Mouse (Mus musculus): Measurements from ENCODE around the gene Fam25c. TPM values are rescaled to one million over a fixed set of nuclear protein-coding genes. Genes with fewer than 3 reads are reported as not detected.

The Fam25c gene
- polyA plus RNA-seq, 1 experiment from 2014 or later = 23.6 TPM

- ATAC-seq (ENCODE audit: insufficient read depth, low FRiP score) = no peak
These were observed 43.5 kb downstream of the Fam25c start for GRCm38 (mm10) chr14:34311691-34312090.

GRCm38 (mm10) chr14:34311021-34311631, 44.1 kb downstream of the Fam25c start:
- Histone ChIP-seq H3K9me3 (replicated peaks; ENCODE audit: control insufficient read depth, low read length) (no peaks in the 10 kb centered on the region), H3K4me3 (replicated peaks; ENCODE audit: low read length) (peak overlapping the region; percentile 96), H3K27ac (ENCODE audit: low read length) (peak overlapping the region; percentile 95), H3K4me1 (ENCODE audit: control insufficient read depth, insufficient read depth, low read length) (peaks cover 16% of the 10 kb centered on the region), H3K27me3 (ENCODE audit: control insufficient read depth, insufficient read depth, low read length) (no peaks in the 10 kb centered on the region), H3K36me3 (ENCODE audit: control insufficient read depth, insufficient read depth, low read length) (no peaks in the 10 kb centered on the region), H3K9ac (ENCODE audit: low read length) (peak overlapping the region; percentile 98), H3K4me2 (ENCODE audit: low read depth, low read length) (peak overlapping the region; percentile 85)
- ATAC-seq (ENCODE audit: insufficient read depth, low FRiP score) = peak; percentile 9; the same call in 1 of the 2 replicates
- WGBS = under 1% methylated on average over 47 of the region's 47 CpGs

More at GRCm38 (mm10) chr14:34311691-34312090, 43.5 kb downstream of the Fam25c start:
- H3K9ac ChIP-seq (ENCODE audit: low read length) = peak overlapping the region; percentile 98
- H3K36me3 ChIP-seq (ENCODE audit: control insufficient read depth, insufficient read depth, low read length) = no peaks in the 10 kb centered on the region
- peak overlapping the region; percentile 96 for H3K4me3 ChIP-seq (replicated peaks; ENCODE audit: low read length)
- H3K4me2 ChIP-seq (ENCODE audit: low read depth, low read length) = peak overlapping the region; percentile 85
- H3K27me3 ChIP-seq (ENCODE audit: control insufficient read depth, insufficient read depth, low read length) = no peaks in the 10 kb centered on the region
- peak overlapping the region; percentile 95; the same call in 1 of the 2 replicates for H3K27ac ChIP-seq (ENCODE audit: low read length)
- no peaks in the 10 kb centered on the region for H3K9me3 ChIP-seq (replicated peaks; ENCODE audit: control insufficient read depth, low read length)
- 6% methylated on average over 4 of the region's 4 CpGs for WGBS
- H3K4me1 ChIP-seq (ENCODE audit: control insufficient read depth, insufficient read depth, low read length) = peaks cover 16% of the 10 kb centered on the region

GRCm38 (mm10) chr14:34310234-34310965, 44.8 kb downstream of the Fam25c start, which contains the start of the genes Shld2 and Glud1:
Shld2 (minus strand) TSS chr14:34310493.
Glud1 (plus strand) TSS chr14:34310727.
- H3K9me3 ChIP-seq (replicated peaks; ENCODE audit: control insufficient read depth, low read length) = no peaks in the 10 kb centered on the region
- H3K4me3 ChIP-seq (replicated peaks; ENCODE audit: low read length) = peak within 1 kb of the TSS; percentile 96
- H3K4me1 ChIP-seq (ENCODE audit: control insufficient read depth, insufficient read depth, low read length) = peaks cover 16% of the 10 kb centered on the region
- no peaks in the 10 kb centered on the region for H3K27me3 ChIP-seq (ENCODE audit: control insufficient read depth, insufficient read depth, low read length)
- ATAC-seq (ENCODE audit: insufficient read depth, low FRiP score) = peak; percentile 97
- no peaks in the 10 kb centered on the region for H3K36me3 ChIP-seq (ENCODE audit: control insufficient read depth, insufficient read depth, low read length)
- peak within 1 kb of the TSS; percentile 85 for H3K4me2 ChIP-seq (ENCODE audit: low read depth, low read length)
- peak within 1 kb of the TSS; percentile 98 for H3K9ac ChIP-seq (ENCODE audit: low read length)
- under 1% methylated on average over 99 of the region's 100 CpGs for WGBS
- peak within 1 kb of the TSS; percentile 96 for H3K27ac ChIP-seq (ENCODE audit: low read length)

- ATAC-seq (ENCODE audit: insufficient read depth, low FRiP score) = no peak
- peak overlapping the region; percentile 96 for H3K4me3 ChIP-seq (replicated peaks; ENCODE audit: low read length)
- H3K4me2 ChIP-seq (ENCODE audit: low read depth, low read length) = peak overlapping the region; percentile 56
- H3K9me3 ChIP-seq (replicated peaks; ENCODE audit: control insufficient read depth, low read length) = no peaks in the 10 kb centered on the region
- H3K27me3 ChIP-seq (ENCODE audit: control insufficient read depth, insufficient read depth, low read length) = no peaks in the 10 kb centered on the region
- peaks cover 16% of the 10 kb centered on the region for H3K4me1 ChIP-seq (ENCODE audit: control insufficient read depth, insufficient read depth, low read length)
- H3K9ac ChIP-seq (ENCODE audit: low read length) = peak overlapping the region; percentile 98
- no peaks in the 10 kb centered on the region for H3K36me3 ChIP-seq (ENCODE audit: control insufficient read depth, insufficient read depth, low read length)
- WGBS = 6% methylated on average over 5 of the region's 5 CpGs
- H3K27ac ChIP-seq (ENCODE audit: low read length) = peak overlapping the region; percentile 96
These were observed 45.4 kb downstream of the Fam25c start for GRCm38 (mm10) chr14:34309907-34310233.

- ATAC-seq (ENCODE audit: insufficient read depth, low FRiP score) = no peak
- H3K9me3 ChIP-seq (replicated peaks; ENCODE audit: control insufficient read depth, low read length) = no peaks in the 10 kb centered on the region
- H3K9ac ChIP-seq (ENCODE audit: low read length) = no peak overlapping the region
- H3K36me3 ChIP-seq (ENCODE audit: control insufficient read depth, insufficient read depth, low read length) = no peaks in the 10 kb centered on the region
- 75% methylated on average over 4 of the region's 4 CpGs for WGBS
- H3K27ac ChIP-seq (ENCODE audit: low read length) = no peak overlapping the region
- no peaks in the 10 kb centered on the region for H3K27me3 ChIP-seq (ENCODE audit: control insufficient read depth, insufficient read depth, low read length)
- H3K4me2 ChIP-seq (ENCODE audit: low read depth, low read length) = 0 out of 2 replicates have a peak overlapping the region, but pooled peaks have one; percentile 56
- peaks cover 13% of the 10 kb centered on the region for H3K4me1 ChIP-seq (ENCODE audit: control insufficient read depth, insufficient read depth, low read length)
- no peak overlapping the region for H3K4me3 ChIP-seq (replicated peaks; ENCODE audit: low read length)
These were observed 46.0 kb downstream of the Fam25c start for GRCm38 (mm10) chr14:34309266-34309665.

- no peaks in the 10 kb centered on the region for H3K36me3 ChIP-seq (ENCODE audit: control insufficient read depth, insufficient read depth, low read length)
- H3K4me2 ChIP-seq (ENCODE audit: low read depth, low read length) = no peak overlapping the region
- H3K9ac ChIP-seq (ENCODE audit: low read length) = no peak overlapping the region
- WGBS = 31% methylated on average over 5 of the region's 5 CpGs
- H3K9me3 ChIP-seq (replicated peaks; ENCODE audit: control insufficient read depth, low read length) = no peaks in the 10 kb centered on the region
- 0 out of 2 replicates have a peak, but pooled peaks have one; percentile 21 for ATAC-seq (ENCODE audit: insufficient read depth, low FRiP score)
- H3K27me3 ChIP-seq (ENCODE audit: control insufficient read depth, insufficient read depth, low read length) = no peaks in the 10 kb centered on the region
- no peak overlapping the region for H3K27ac ChIP-seq (ENCODE audit: low read length)
- peaks cover 6% of the 10 kb centered on the region; the same call in 1 of the 2 replicates for H3K4me1 ChIP-seq (ENCODE audit: control insufficient read depth, insufficient read depth, low read length)
- no peak overlapping the region for H3K4me3 ChIP-seq (replicated peaks; ENCODE audit: low read length)
These were observed 52.0 kb downstream of the Fam25c start for GRCm38 (mm10) chr14:34303265-34303680.

GRCm38 (mm10) chr14:34302681-34303242, 52.5 kb downstream of the Fam25c start:
- H3K36me3 ChIP-seq (ENCODE audit: control insufficient read depth, insufficient read depth, low read length) = no peaks in the 10 kb centered on the region
- H3K9ac ChIP-seq (ENCODE audit: low read length) = no peak overlapping the region
- no peak overlapping the region for H3K4me3 ChIP-seq (replicated peaks; ENCODE audit: low read length)
- no peaks in the 10 kb centered on the region for H3K27me3 ChIP-seq (ENCODE audit: control insufficient read depth, insufficient read depth, low read length)
- no peak overlapping the region for H3K4me2 ChIP-seq (ENCODE audit: low read depth, low read length)
- WGBS = 79% methylated on average over 5 of the region's 5 CpGs
- peaks cover 7% of the 10 kb centered on the region for H3K4me1 ChIP-seq (ENCODE audit: control insufficient read depth, insufficient read depth, low read length)
- no peak for ATAC-seq (ENCODE audit: insufficient read depth, low FRiP score)
- no peaks in the 10 kb centered on the region for H3K9me3 ChIP-seq (replicated peaks; ENCODE audit: control insufficient read depth, low read length)
- H3K27ac ChIP-seq (ENCODE audit: low read length) = no peak overlapping the region
